Mouse (Mus musculus): ENCODE data around the gene Itln1.

- no peak for TF ChIP-seq CTCF (IDR thresholded peaks at IDR 0.05; ENCODE audit: low read depth, low read length)
- TF ChIP-seq POLR2A (IDR thresholded peaks at IDR 0.05; ENCODE audit: extremely low read depth, insufficient read depth, low read length) = no peak
Measured at GRCm38 (mm10) chr1:171469678-171470077, 65.4 kb downstream of the Itln1 start.
